Mouse (Mus musculus): ENCODE data around the gene Dnm3. TPM values are rescaled to one million over a fixed set of nuclear protein-coding genes. Genes with fewer than 3 reads are reported as not detected.

The Dnm3 gene
- total and polyA plus RNA-seq, 3 experiments: not detected

DNA sequence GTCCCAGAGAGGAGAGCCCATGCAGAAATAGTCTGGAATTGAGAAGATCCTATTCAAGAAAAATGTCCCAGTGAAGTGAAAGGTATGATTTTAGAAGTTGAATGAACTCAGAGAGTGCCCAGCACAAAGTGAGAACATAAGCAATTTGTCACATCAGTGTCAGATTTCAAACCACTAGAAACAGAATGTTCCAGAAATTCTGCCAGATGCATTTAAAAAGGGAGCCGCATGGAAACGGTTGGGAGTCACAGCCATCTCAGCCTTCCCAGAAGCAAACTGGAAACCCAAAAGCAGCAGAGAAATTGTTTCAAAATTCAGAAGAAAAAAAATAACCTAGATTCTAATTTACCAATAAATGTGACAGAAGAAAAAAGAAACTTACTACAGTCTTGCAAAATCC lies 154.7 kb downstream of the Dnm3 start:
- Histone ChIP-seq H3K9ac (ENCODE audit: control insufficient read depth, low read depth, low read length, poor library complexity, severe bottlenecking) (no peak overlapping the region), H3K27me3 (ENCODE audit: control insufficient read depth in 1 of 2, insufficient read depth in 2 of 2, low read length in 2 of 2) (peaks cover 10 to 18% of the 10 kb centered on the region in 2 experiments), H3K36me3 (ENCODE audit: control insufficient read depth in 1 of 2, insufficient read depth in 2 of 2, low read length in 2 of 2) (no peaks in the 10 kb centered on the region), H3K27ac (ENCODE audit: control insufficient read depth, low read depth, low read length) (no peak overlapping the region), H3K9me3 (replicated peaks; ENCODE audit: insufficient read depth, low read length) (no peaks in the 10 kb centered on the region), H3K79me2 (ENCODE audit: control insufficient read depth, insufficient read depth, low read length, poor library complexity) (no peaks in the 10 kb centered on the region), H3K4me1 (ENCODE audit: control insufficient read depth in 1 of 2, insufficient read depth in 2 of 2, low read length in 2 of 2) (no peaks in the 10 kb centered on the region), H3K4me3 (ENCODE audit: control insufficient read depth in 1 of 2, insufficient read depth in 1 of 2, low read depth in 2 of 2, low read length in 2 of 2) (no peak overlapping the region)
- TF ChIP-seq POLR2A (IDR thresholded peaks at IDR 0.05; ENCODE audit: control insufficient read depth in 1 of 2, insufficient read depth in 1 of 2, low read depth in 1 of 2, low read length in 2 of 2, poor library complexity in 1 of 2) (no peak), GABPA (IDR thresholded peaks at IDR 0.05; ENCODE audit: low read depth, low read length) (no peak), ZNF384 (IDR thresholded peaks at IDR 0.05; ENCODE audit: low read depth, low read length) (no peak), SIN3A (IDR thresholded peaks at IDR 0.05; ENCODE audit: low read length) (no peak), POLR2AphosphoS2 (IDR thresholded peaks at IDR 0.05; ENCODE audit: low read length) (no peak), ZKSCAN1 (IDR thresholded peaks at IDR 0.05; ENCODE audit: low read depth, low read length) (no peak), CTCF (IDR thresholded peaks at IDR 0.05 in 2 of 3, conservative IDR thresholded peaks at IDR 0.05 in 1 of 3; ENCODE audit: control insufficient read depth in 1 of 3, insufficient read depth in 1 of 3, low read depth in 2 of 3, low read length in 3 of 3, poor library complexity in 1 of 3, severe bottlenecking in 1 of 3) (no peak), NRF1 (IDR thresholded peaks at IDR 0.05; ENCODE audit: insufficient read depth, low read depth, low read length, poor library complexity, severe bottlenecking) (no peak), MEF2A (IDR thresholded peaks at IDR 0.05; ENCODE audit: extremely low read depth, insufficient replicate concordance, low read depth, low read length, poor library complexity, severe bottlenecking) (no peak), CHD2 (IDR thresholded peaks at IDR 0.05; ENCODE audit: low read length) (no peak), MAX (IDR thresholded peaks at IDR 0.05; ENCODE audit: low read length) (no peak), POLR2AphosphoS5 (IDR thresholded peaks at IDR 0.05; ENCODE audit: borderline replicate concordance, low read depth, low read length) (no peak), KAT2A (conservative IDR thresholded peaks at IDR 0.05; ENCODE audit: low read depth, low read length) (no peak), BHLHE40 (IDR thresholded peaks at IDR 0.05; ENCODE audit: borderline replicate concordance, low read depth, low read length) (no peak), ZMIZ1 (IDR thresholded peaks at IDR 0.05; ENCODE audit: low read depth, low read length) (no peak), GATA1 (IDR thresholded peaks at IDR 0.05; ENCODE audit: low read depth, low read length) (no peak), E2F4 (IDR thresholded peaks at IDR 0.05; ENCODE audit: borderline replicate concordance, low read depth, low read length) (no peak), MYC (IDR thresholded peaks at IDR 0.05; ENCODE audit: low read depth, low read length) (no peak)
- DNase-seq (ENCODE audit: low read depth, low spot score): no peak

DNA sequence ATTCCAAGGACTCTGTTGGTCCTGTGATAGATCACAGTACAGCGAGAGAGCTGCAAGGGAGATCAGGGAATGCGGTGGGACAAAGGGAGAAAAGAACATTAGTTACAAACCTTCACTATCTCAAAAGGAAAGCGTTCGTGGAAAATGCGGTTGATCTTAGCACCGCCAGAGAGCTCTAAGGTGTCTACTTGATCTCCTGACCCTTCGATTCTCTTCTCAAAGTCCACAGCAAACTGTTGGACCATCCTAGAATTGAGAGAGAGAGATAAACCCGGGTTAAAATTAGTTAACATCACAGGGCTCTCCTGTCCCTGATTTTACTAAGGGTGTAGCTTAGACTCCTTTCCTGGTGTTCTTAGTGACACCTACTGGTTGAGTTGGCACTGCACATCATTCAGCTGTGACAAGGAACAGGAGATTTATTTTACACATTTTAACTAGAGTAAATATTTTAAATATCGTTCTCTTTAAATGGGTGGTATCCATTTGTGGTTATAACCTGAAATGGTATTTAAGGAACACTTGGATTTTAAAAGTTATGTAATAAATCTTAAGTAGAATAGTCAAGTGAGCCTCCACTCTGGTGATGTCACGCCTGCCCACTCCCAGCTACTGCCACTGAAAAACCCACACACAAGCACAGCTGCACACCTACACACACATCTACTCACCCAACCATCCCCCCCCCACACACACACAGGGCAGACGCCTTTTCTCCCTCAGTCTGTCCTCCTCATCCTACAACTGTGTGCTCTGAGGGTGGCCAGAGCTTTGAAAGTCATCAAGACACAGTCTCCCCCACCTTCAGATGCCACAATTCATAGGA lies 164.2 kb downstream of the Dnm3 start:
- no peak overlapping the region for H3K9ac ChIP-seq (ENCODE audit: control insufficient read depth, low read depth, low read length, poor library complexity, severe bottlenecking)
- DNase-seq (ENCODE audit: low read depth, low spot score): peak; percentile 57
- no peaks in the 10 kb centered on the region for H3K79me2 ChIP-seq (ENCODE audit: control insufficient read depth, insufficient read depth, low read length, poor library complexity)
- H3K9me3 ChIP-seq (replicated peaks; ENCODE audit: insufficient read depth, low read length): no peaks in the 10 kb centered on the region
- H3K27me3 ChIP-seq (ENCODE audit: control insufficient read depth in 1 of 2, insufficient read depth in 2 of 2, low read length in 2 of 2): peaks cover 3 to 6% of the 10 kb centered on the region in 2 experiments
- no peaks in the 10 kb centered on the region for H3K4me1 ChIP-seq (ENCODE audit: control insufficient read depth in 1 of 2, insufficient read depth in 2 of 2, low read length in 2 of 2)
- TF ChIP-seq POLR2AphosphoS5 (IDR thresholded peaks at IDR 0.05; ENCODE audit: borderline replicate concordance, low read depth, low read length): no peak
- peak; percentile 47 to 71 (median 70) for TF ChIP-seq CTCF (IDR thresholded peaks at IDR 0.05 in 2 of 3, conservative IDR thresholded peaks at IDR 0.05 in 1 of 3; ENCODE audit: control insufficient read depth in 1 of 3, insufficient read depth in 1 of 3, low read depth in 2 of 3, low read length in 3 of 3, poor library complexity in 1 of 3, severe bottlenecking in 1 of 3)
- TF ChIP-seq RAD21 (IDR thresholded peaks at IDR 0.05; ENCODE audit: low read depth, low read length): peak; percentile 71
- no peak for TF ChIP-seq SIN3A (IDR thresholded peaks at IDR 0.05; ENCODE audit: low read length)
- TF ChIP-seq RCOR1 (IDR thresholded peaks at IDR 0.05; ENCODE audit: low read depth, low read length): no peak
- no peak for TF ChIP-seq ZMIZ1 (IDR thresholded peaks at IDR 0.05; ENCODE audit: low read depth, low read length)
- TF ChIP-seq USF1 (IDR thresholded peaks at IDR 0.05; ENCODE audit: low read depth, low read length): no peak
- TF ChIP-seq CHD2 (IDR thresholded peaks at IDR 0.05; ENCODE audit: low read length): no peak
- no peak for TF ChIP-seq POLR2AphosphoS2 (IDR thresholded peaks at IDR 0.05; ENCODE audit: low read length)
- peak; percentile 66 for TF ChIP-seq SMC3 (IDR thresholded peaks at IDR 0.05; ENCODE audit: low read depth, low read length)
- peak; percentile 61 for TF ChIP-seq ZC3H11A (IDR thresholded peaks at IDR 0.05; ENCODE audit: low read depth, low read length)
- no peak for TF ChIP-seq POLR2A (IDR thresholded peaks at IDR 0.05; ENCODE audit: control insufficient read depth in 1 of 2, insufficient read depth in 1 of 2, low read depth in 1 of 2, low read length in 2 of 2, poor library complexity in 1 of 2)
- no peak for TF ChIP-seq NELFE (IDR thresholded peaks at IDR 0.05; ENCODE audit: low read depth, low read length)
- no peak overlapping the region for H3K4me3 ChIP-seq (ENCODE audit: control insufficient read depth in 1 of 2, insufficient read depth in 1 of 2, low read depth in 2 of 2, low read length in 2 of 2)
- H3K27ac ChIP-seq (ENCODE audit: control insufficient read depth, low read depth, low read length): no peak overlapping the region
- H3K36me3 ChIP-seq (ENCODE audit: control insufficient read depth in 1 of 2, insufficient read depth in 2 of 2, low read length in 2 of 2): no peaks in the 10 kb centered on the region
